Mouse (Mus musculus) C2C12 (cell line): Measurements from ENCODE around the gene Scarf2.

Experiments used
- CTCF ChIP-seq: IDR thresholded peaks from one replicate; pipeline ENCODE4 v1.5.1; 2011; ENCODE audit not compliant: control insufficient read depth, insufficient read depth, insufficient read length
- MAX ChIP-seq: IDR thresholded peaks from one replicate; pipeline ENCODE4 v1.6.1; 2011; ENCODE audit warnings: mild to moderate bottlenecking, control low read depth
- MYOD1 ChIP-seq: IDR thresholded peaks from one replicate; pipeline ENCODE4 v1.6.1; 2011; ENCODE audit warnings: low read depth; ENCODE audit not compliant: control insufficient read depth, insufficient read length
- MYOG ChIP-seq: IDR thresholded peaks from one replicate; pipeline ENCODE4 v1.6.1; 2011; ENCODE audit not compliant: control insufficient read depth, insufficient read length; ENCODE audit errors: extremely low read depth
- USF1 ChIP-seq: IDR thresholded peaks from one replicate; pipeline ENCODE4 v1.6.1; 2011; ENCODE audit warnings: low read depth, mild to moderate bottlenecking, control low read depth, moderate library complexity

GRCm38 (mm10) chr16:17757756-17758155 is 39.3 kb upstream of the Scarf2 start:
- TF ChIP-seq MYOG, result no peak
- TF ChIP-seq CTCF, result no peak
- TF ChIP-seq USF1, result no peak
- TF ChIP-seq MYOD1, result no peak
- TF ChIP-seq MAX, result no peak
